Mouse (Mus musculus) hindbrain, embryonic 15.5 days (tissue): ENCODE data around the gene Ptpn4. TPM values are rescaled to one million over a fixed set of nuclear protein-coding genes. Genes with fewer than 3 reads are reported as not detected.

Experiments used
- ATAC-seq: fragments of 200-750 bp; cut with Nextera tagmentation; 2 replicates; pipeline ENCODE4 v1.8.0; 2017; ENCODE audit warnings: low read depth, moderate number of reproducible peaks, moderate TSS enrichment; ENCODE audit not compliant: low FRiP score
- H3K27ac ChIP-seq: fragments of 300-500 bp; sonication (generic); replicated peaks from 2 replicates; pipeline ENCODE4 v1.5.1; 2015; ENCODE audit warnings: mild to moderate bottlenecking, inconsistent platforms
- H3K27me3 ChIP-seq: fragments of 300-500 bp; sonication (generic); 2 replicates; pipeline ENCODE4 v1.6.1; 2015; ENCODE audit warnings: control low read depth, inconsistent platforms
- H3K36me3 ChIP-seq: fragments of 300-500 bp; sonication (generic); 2 replicates; pipeline ENCODE4 v1.6.1; 2015; ENCODE audit warnings: control low read depth, inconsistent platforms
- H3K4me1 ChIP-seq: fragments of 300-500 bp; sonication (generic); replicated peaks from 2 replicates; pipeline ENCODE4 v1.6.1; 2015; ENCODE audit warnings: control low read depth, inconsistent platforms
- H3K4me2 ChIP-seq: fragments of 300-500 bp; sonication (generic); 2 replicates; pipeline ENCODE4 v1.6.1; 2015; ENCODE audit warnings: moderate library complexity, mild to moderate bottlenecking, inconsistent platforms
- H3K4me3 ChIP-seq: fragments of 300-500 bp; sonication (generic); 2 replicates; pipeline ENCODE4 v1.5.1; 2015; ENCODE audit warnings: mild to moderate bottlenecking, inconsistent platforms
- H3K9ac ChIP-seq: fragments of 300-500 bp; sonication (generic); 2 replicates; pipeline ENCODE4 v1.6.1; 2015; ENCODE audit warnings: inconsistent platforms
- H3K9me3 ChIP-seq: fragments of 300-500 bp; sonication (generic); 2 replicates; pipeline ENCODE4 v1.6.1; 2016; ENCODE audit warnings: control low read depth, inconsistent platforms
- WGBS: fragments of 180-500 bp; shearing (Covaris S2); methylation state at CpG from one replicate; pipeline ENCODE4 v1.1.7; 2015; 5-methylcytosine and 5-hydroxymethylcytosine counted together
- polyA plus RNA-seq: library from polyadenylated mRNA; unstranded; fragments of >200 nt; fragmentation: Nextera tagmentation; extraction: Ambion mirVana; gene quantifications from 2 replicates; pipeline ENCODE4 v1.2.1, GENCODE M21; 2015

Gene Ptpn4
- polyA plus RNA-seq, 1 experiment from 2014 or later = 10.0 TPM

GRCm38 (mm10) chr1:119666904-119667303 lies 170.5 kb downstream of the Ptpn4 start:
- 97% methylated on average over 7 of the region's 7 CpGs for WGBS
- H3K27ac ChIP-seq = no peak overlapping the region
- no peak for ATAC-seq

GRCm38 (mm10) chr1:119654307-119654706 lies 183.1 kb downstream of the Ptpn4 start:
- H3K9ac ChIP-seq = no peak overlapping the region
- no peak for ATAC-seq
- no peak overlapping the region for H3K4me3 ChIP-seq
- H3K27me3 ChIP-seq = no peaks in the 10 kb centered on the region
- 91% methylated on average over 2 of the region's 2 CpGs for WGBS
- no peaks in the 10 kb centered on the region for H3K4me1 ChIP-seq
- H3K4me2 ChIP-seq = no peak overlapping the region
- peaks cover 5% of the 10 kb centered on the region; the same call in 1 of the 2 replicates for H3K36me3 ChIP-seq
- no peaks in the 10 kb centered on the region for H3K9me3 ChIP-seq
- no peak overlapping the region for H3K27ac ChIP-seq

More at GRCm38 (mm10) chr1:119666904-119667303, 170.5 kb downstream of the Ptpn4 start:
- Histone ChIP-seq H3K9me3 (no peaks in the 10 kb centered on the region), H3K36me3 (peaks cover 6% of the 10 kb centered on the region; the same call in 1 of the 2 replicates), H3K4me2 (no peak overlapping the region), H3K4me1 (no peaks in the 10 kb centered on the region), H3K4me3 (no peak overlapping the region), H3K27me3 (no peaks in the 10 kb centered on the region), H3K9ac (no peak overlapping the region)

- Histone ChIP-seq H3K36me3 (no peaks in the 10 kb centered on the region), H3K27ac (no peak overlapping the region), H3K27me3 (no peaks in the 10 kb centered on the region), H3K4me2 (no peak overlapping the region), H3K4me3 (no peak overlapping the region), H3K9me3 (no peaks in the 10 kb centered on the region), H3K9ac (no peak overlapping the region), H3K4me1 (peaks cover 12% of the 10 kb centered on the region)
- ATAC-seq = no peak
- 88% methylated on average over 5 of the region's 5 CpGs for WGBS
Measured at GRCm38 (mm10) chr1:119650386-119650785, 187.0 kb downstream of the Ptpn4 start.

GRCm38 (mm10) chr1:119649627-119650026 lies 187.8 kb downstream of the Ptpn4 start:
- no peak overlapping the region for H3K4me3 ChIP-seq
- H3K9ac ChIP-seq = no peak overlapping the region
- H3K36me3 ChIP-seq = no peaks in the 10 kb centered on the region
- H3K27ac ChIP-seq = no peak overlapping the region
- H3K4me1 ChIP-seq = peaks cover 12% of the 10 kb centered on the region
- ATAC-seq = no peak
- WGBS = 82% methylated on average over 2 of the region's 2 CpGs
- no peaks in the 10 kb centered on the region for H3K9me3 ChIP-seq
- H3K27me3 ChIP-seq = no peaks in the 10 kb centered on the region
- H3K4me2 ChIP-seq = no peak overlapping the region

- ATAC-seq = peak; percentile 96
- Histone ChIP-seq H3K4me3 (peak within 1 kb of the TSS; percentile 98), H3K9me3 (no peaks in the 10 kb centered on the region), H3K27ac (peak within 1 kb of the TSS; percentile 79), H3K9ac (peak within 1 kb of the TSS; percentile 65), H3K4me1 (peaks cover 12% of the 10 kb centered on the region), H3K27me3 (no peaks in the 10 kb centered on the region), H3K4me2 (peak within 1 kb of the TSS; percentile 88), H3K36me3 (no peaks in the 10 kb centered on the region)
- under 1% methylated on average over 86 of the region's 86 CpGs for WGBS
Measured at GRCm38 (mm10) chr1:119648205-119649111, 189.0 kb downstream of the Ptpn4 start, which contains the start of gene Epb41l5. TSS of gene Epb41l5 (minus strand) at chr1:119649000.

- ATAC-seq = no peak
Measured at GRCm38 (mm10) chr1:119646356-119646755, 191.1 kb downstream of the Ptpn4 start.

GRCm38 (mm10) chr1:119642367-119642766 lies 195.0 kb downstream of the Ptpn4 start:
- Histone ChIP-seq H3K27ac (no peak overlapping the region), H3K27me3 (no peaks in the 10 kb centered on the region), H3K9ac (no peak overlapping the region), H3K4me3 (no peak overlapping the region), H3K36me3 (no peaks in the 10 kb centered on the region), H3K9me3 (no peaks in the 10 kb centered on the region), H3K4me2 (no peak overlapping the region), H3K4me1 (peaks cover 8% of the 10 kb centered on the region)
- ATAC-seq = 0 out of 2 replicates have a peak, but pooled peaks have one; percentile 38
- WGBS = 34% methylated on average over 12 of the region's 12 CpGs

More at GRCm38 (mm10) chr1:119646356-119646755, 191.1 kb downstream of the Ptpn4 start:
- no peak overlapping the region for H3K27ac ChIP-seq
- no peaks in the 10 kb centered on the region for H3K27me3 ChIP-seq
- H3K4me1 ChIP-seq = peaks cover 16% of the 10 kb centered on the region
- no peak overlapping the region for H3K4me3 ChIP-seq
- WGBS = 82% methylated on average over 2 of the region's 2 CpGs
- H3K4me2 ChIP-seq = no peak overlapping the region
- H3K36me3 ChIP-seq = no peaks in the 10 kb centered on the region
- no peak overlapping the region for H3K9ac ChIP-seq
- H3K9me3 ChIP-seq = no peaks in the 10 kb centered on the region

- H3K4me1 ChIP-seq = 0 out of 2 replicates have a peak, but pooled peaks cover 3% of the 10 kb centered on the region
- no peak overlapping the region for H3K9ac ChIP-seq
- no peaks in the 10 kb centered on the region for H3K27me3 ChIP-seq
- H3K27ac ChIP-seq = no peak overlapping the region
- H3K36me3 ChIP-seq = no peaks in the 10 kb centered on the region
- H3K9me3 ChIP-seq = no peaks in the 10 kb centered on the region
- no peak overlapping the region for H3K4me2 ChIP-seq
- no peak for ATAC-seq
- no peak overlapping the region for H3K4me3 ChIP-seq
Measured at GRCm38 (mm10) chr1:119641090-119641812, 196.2 kb downstream of the Ptpn4 start.

- 86% methylated on average over 2 of the region's 2 CpGs for WGBS
- Histone ChIP-seq H3K4me1 (0 out of 2 replicates have a peak, but pooled peaks cover 3% of the 10 kb centered on the region), H3K9ac (no peak overlapping the region), H3K27me3 (no peaks in the 10 kb centered on the region), H3K9me3 (no peaks in the 10 kb centered on the region), H3K36me3 (no peaks in the 10 kb centered on the region), H3K4me3 (no peak overlapping the region), H3K27ac (no peak overlapping the region), H3K4me2 (no peak overlapping the region)
- no peak for ATAC-seq
Measured at GRCm38 (mm10) chr1:119640006-119640405, 197.4 kb downstream of the Ptpn4 start.

- Histone ChIP-seq H3K4me2 (no peak overlapping the region), H3K9me3 (no peaks in the 10 kb centered on the region), H3K4me1 (0 out of 2 replicates have a peak, but pooled peaks cover 3% of the 10 kb centered on the region), H3K4me3 (no peak overlapping the region), H3K27ac (no peak overlapping the region), H3K27me3 (no peaks in the 10 kb centered on the region), H3K36me3 (peaks cover 4% of the 10 kb centered on the region; the same call in 1 of the 2 replicates), H3K9ac (no peak overlapping the region)
- 84% methylated on average over 6 of the region's 6 CpGs for WGBS
- no peak for ATAC-seq
Measured at GRCm38 (mm10) chr1:119637188-119638023, 200.0 kb downstream of the Ptpn4 start.

GRCm38 (mm10) chr1:119634746-119635145 lies 202.7 kb downstream of the Ptpn4 start:
- WGBS = 24% methylated on average over 3 of the region's 3 CpGs
- H3K9ac ChIP-seq = no peak overlapping the region
- no peaks in the 10 kb centered on the region for H3K4me1 ChIP-seq
- H3K27ac ChIP-seq = no peak overlapping the region
- H3K36me3 ChIP-seq = peaks cover 8% of the 10 kb centered on the region; the same call in 1 of the 2 replicates
- H3K4me3 ChIP-seq = no peak overlapping the region
- H3K27me3 ChIP-seq = no peaks in the 10 kb centered on the region
- ATAC-seq = no peak
- H3K4me2 ChIP-seq = no peak overlapping the region
- H3K9me3 ChIP-seq = no peaks in the 10 kb centered on the region
